9 mouse cellular contexts compared by ENCODE assay signal in the genomic region with DNA sequence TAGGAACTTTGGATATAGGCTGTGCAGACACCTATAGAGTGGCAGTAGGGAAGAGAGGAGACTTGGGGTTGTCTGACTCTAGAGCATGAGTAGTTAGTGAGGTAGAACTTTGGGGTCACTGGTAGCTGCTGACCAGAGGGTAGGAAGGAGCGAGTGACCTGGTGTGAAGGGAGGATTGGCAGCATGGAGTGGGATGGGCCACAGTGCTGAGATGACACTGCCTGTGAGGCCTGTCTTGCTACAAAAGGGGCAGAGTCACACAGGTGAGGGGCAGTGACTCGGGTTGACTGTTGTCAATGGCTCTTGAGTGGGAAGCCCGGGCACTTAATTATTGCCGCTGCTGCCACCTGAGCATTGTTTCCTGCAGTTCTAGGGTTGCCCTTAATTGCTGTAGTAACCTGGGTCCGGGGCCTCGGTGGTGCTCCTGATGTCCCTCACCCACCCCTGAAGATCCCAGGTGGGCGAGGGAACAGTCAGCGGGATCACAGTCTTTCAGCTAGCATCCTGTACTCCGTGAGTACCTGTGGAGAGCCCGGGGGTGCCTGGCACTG. TPM values are rescaled to one million over a fixed set of nuclear protein-coding genes. Genes with fewer than 3 reads are reported as not detected.
DNase-seq lines count a peak whose midpoint lies in the region; ATAC-seq and TF ChIP-seq lines count a peak whose summit lies in the region.
"Had no signal": no experiment of that assay in that cellular context is flagged by ENCODE, and none has a peak within 500 bp of the region (broad histone marks: within the 10 kb centered on the region; RNA-seq: fewer than 3 reads in every experiment).

No protein-coding gene starts in this region.

- H3K9me3 ChIP-seq in kidney, embryonic 14.5 days (ENCODE audit: control insufficient read depth, low read length), result no peaks in the 10 kb centered on the region
- H3K9me3 ChIP-seq in hindbrain, embryonic 14.5 days (ENCODE audit: control insufficient read depth, low read length), result no peaks in the 10 kb centered on the region
- H3K9me3 ChIP-seq in midbrain, embryonic 15.5 days, result no peaks in the 10 kb centered on the region

- no peak for ATAC-seq in kidney, embryonic 14.5 days (ENCODE audit: low FRiP score, low TSS enrichment)
- no peak for ATAC-seq in hindbrain, embryonic 14.5 days (ENCODE audit: low FRiP score)
- no peak for ATAC-seq in midbrain, embryonic 15.5 days (replicated peaks)

- no peak overlapping the region for H3K27ac ChIP-seq in kidney, embryonic 14.5 days (ENCODE audit: low read depth, low read length)
- H3K27ac ChIP-seq in cortical plate, adult 2 months (ENCODE audit: insufficient read depth, low read length), result no peak overlapping the region
- H3K27ac ChIP-seq in hindbrain, embryonic 14.5 days, result no peak overlapping the region
- no peak overlapping the region for H3K27ac ChIP-seq in midbrain, embryonic 15.5 days

- peaks cover 18% of the 10 kb centered on the region for H3K4me1 ChIP-seq in kidney, embryonic 14.5 days (ENCODE audit: control insufficient read depth, insufficient read depth, low read length)
- 0 out of 2 replicates have a peak, but pooled peaks cover 2% of the 10 kb centered on the region for H3K4me1 ChIP-seq in cortical plate, adult 2 months (ENCODE audit: control insufficient read depth, insufficient read depth, low read length)
- H3K4me1 ChIP-seq in hindbrain, embryonic 14.5 days (replicated peaks; ENCODE audit: control insufficient read depth, insufficient read depth, low read length), result peaks cover 12% of the 10 kb centered on the region
- peaks cover 25% of the 10 kb centered on the region for H3K4me1 ChIP-seq in midbrain, embryonic 15.5 days

- TF ChIP-seq POLR2A in cortical plate, adult 2 months (IDR thresholded peaks at IDR 0.05; ENCODE audit: extremely low read depth, insufficient read depth, low read length), result no peak

- peak overlapping the region; percentile 71 for H3K4me3 ChIP-seq in kidney, embryonic 14.5 days (ENCODE audit: low read length)
- peak overlapping the region; percentile 74 for H3K4me3 ChIP-seq in cortical plate, adult 2 months (ENCODE audit: insufficient read depth, low read length)
- H3K4me3 ChIP-seq in hindbrain, embryonic 14.5 days (replicated peaks; ENCODE audit: low read length), result peak overlapping the region; percentile 73
- peak overlapping the region; percentile 94 for H3K4me3 ChIP-seq in midbrain, embryonic 15.5 days

- H3K4me2 ChIP-seq in kidney, embryonic 14.5 days (replicated peaks; ENCODE audit: low read depth, low read length), result peak overlapping the region; percentile 97
- H3K4me2 ChIP-seq in hindbrain, embryonic 14.5 days (replicated peaks), result peak overlapping the region; percentile 91
- H3K4me2 ChIP-seq in midbrain, embryonic 15.5 days, result peak overlapping the region; percentile 71

- peaks cover 19% of the 10 kb centered on the region for H3K36me3 ChIP-seq in kidney, embryonic 14.5 days (ENCODE audit: control insufficient read depth, insufficient read depth, low read length)
- peaks cover 27% of the 10 kb centered on the region for H3K36me3 ChIP-seq in hindbrain, embryonic 14.5 days (replicated peaks; ENCODE audit: control insufficient read depth, insufficient read depth)
- peaks cover 17% of the 10 kb centered on the region; the same call in 1 of the 2 replicates for H3K36me3 ChIP-seq in midbrain, embryonic 15.5 days (replicated peaks)

- TF ChIP-seq CTCF in cortical plate, adult 2 months (IDR thresholded peaks at IDR 0.05; ENCODE audit: extremely low read depth, insufficient read depth, low read length), result no peak

- 73% methylated on average over 10 of the region's 10 CpGs for WGBS in kidney, embryonic 14.5 days
- WGBS in hindbrain, embryonic 14.5 days, result 83% methylated on average over 10 of the region's 10 CpGs
- 83% methylated on average over 10 of the region's 10 CpGs for WGBS in midbrain, embryonic 15.5 days

- peak overlapping the region; percentile 92 for H3K9ac ChIP-seq in kidney, embryonic 14.5 days (ENCODE audit: low read depth, low read length)
- peak overlapping the region; percentile 96 for H3K9ac ChIP-seq in hindbrain, embryonic 14.5 days
- H3K9ac ChIP-seq in midbrain, embryonic 15.5 days, result peak overlapping the region; percentile 88

- DNase-seq in kidney, adult 8-10 months, result no peak
- DNase-seq in hindbrain, embryonic 14.5 days (ENCODE audit: low spot score), result no peak
- no peak for DNase-seq in right cerebral cortex, adult 2 months (ENCODE audit: low spot score in 2 of 2)
- DNase-seq in MN1 (ENCODE audit: low spot score), result no peak
- no peak for DNase-seq in urinary bladder, adult 18-20 months (ENCODE audit: low spot score in 2 of 2)
- DNase-seq: right cerebral cortex, postnatal 14 days had no signal

- no peaks in the 10 kb centered on the region for H3K27me3 ChIP-seq in kidney, embryonic 14.5 days (ENCODE audit: control insufficient read depth, insufficient read depth, low read length)
- H3K27me3 ChIP-seq in hindbrain, embryonic 14.5 days (ENCODE audit: control insufficient read depth, insufficient read depth, low read length), result no peaks in the 10 kb centered on the region
- H3K27me3 ChIP-seq in midbrain, embryonic 15.5 days (replicated peaks), result no peaks in the 10 kb centered on the region

RNA-seq across cellular contexts. Expression of a gene that starts 1.5 kb away (rescaled TPM):
- polyA plus RNA-seq in kidney, embryonic 14.5 days (2014; fragmentation: Nextera tagmentation; extraction: Ambion mirVana), result 1,867 and 1,944 TPM in 2 replicates
- 643 and 729 TPM in 2 replicates for polyA plus RNA-seq in cortical plate, adult 2 months (2012; rRNA removed)
- polyA plus RNA-seq in hindbrain, embryonic 14.5 days (2014; fragmentation: Nextera tagmentation; extraction: Ambion mirVana), result 1,195 and 1,204 TPM in 2 replicates
- polyA plus RNA-seq in midbrain, embryonic 15.5 days (2015; fragmentation: Nextera tagmentation; extraction: Ambion mirVana), result 1,243 and 1,388 TPM in 2 replicates

RNA-seq across cellular contexts. Expression of a gene that starts 14.6 kb away (rescaled TPM):
- polyA plus RNA-seq in kidney, embryonic 14.5 days (2014; fragmentation: Nextera tagmentation; extraction: Ambion mirVana), result 4.4 and 5.2 TPM in 2 replicates
- polyA plus RNA-seq in cortical plate, adult 2 months (2012; rRNA removed), result 4.7 and 5.0 TPM in 2 replicates
- polyA plus RNA-seq in hindbrain, embryonic 14.5 days (2014; fragmentation: Nextera tagmentation; extraction: Ambion mirVana), result 0.37 and 0.96 TPM in 2 replicates
- 0.59 and 1.0 TPM in 2 replicates for polyA plus RNA-seq in midbrain, embryonic 15.5 days (2015; fragmentation: Nextera tagmentation; extraction: Ambion mirVana)

RNA-seq across cellular contexts. Expression of a gene that starts 15.9 kb away (rescaled TPM):
- 0.17 and 0.97 TPM in 2 replicates for polyA plus RNA-seq in kidney, embryonic 14.5 days (2014; fragmentation: Nextera tagmentation; extraction: Ambion mirVana)
- polyA plus RNA-seq in cortical plate, adult 2 months (2012; rRNA removed), result 24.8 and 29.4 TPM in 2 replicates
- polyA plus RNA-seq in hindbrain, embryonic 14.5 days (2014; fragmentation: Nextera tagmentation; extraction: Ambion mirVana), result 9.9 and 14.3 TPM in 2 replicates
- 10.4 and 11.7 TPM in 2 replicates for polyA plus RNA-seq in midbrain, embryonic 15.5 days (2015; fragmentation: Nextera tagmentation; extraction: Ambion mirVana)

RNA-seq across cellular contexts. Expression of a gene that starts 22.9 kb away (rescaled TPM):
- not detected in 2 replicates for polyA plus RNA-seq in kidney, embryonic 14.5 days (2014; fragmentation: Nextera tagmentation; extraction: Ambion mirVana)
- polyA plus RNA-seq in cortical plate, adult 2 months (2012; rRNA removed), result 1.6 and 2.3 TPM in 2 replicates
- 0.16 TPM in 1 of 2 replicates, not detected in the other for polyA plus RNA-seq in hindbrain, embryonic 14.5 days (2014; fragmentation: Nextera tagmentation; extraction: Ambion mirVana)
- polyA plus RNA-seq in midbrain, embryonic 15.5 days (2015; fragmentation: Nextera tagmentation; extraction: Ambion mirVana), result 0.10 TPM in 2 replicates

RNA-seq across cellular contexts. Expression of a gene that starts 27.1 kb away (rescaled TPM):
- polyA plus RNA-seq in kidney, embryonic 14.5 days (2014; fragmentation: Nextera tagmentation; extraction: Ambion mirVana), result 365 and 431 TPM in 2 replicates
- polyA plus RNA-seq in cortical plate, adult 2 months (2012; rRNA removed), result 223 and 238 TPM in 2 replicates
- polyA plus RNA-seq in hindbrain, embryonic 14.5 days (2014; fragmentation: Nextera tagmentation; extraction: Ambion mirVana), result 241 and 287 TPM in 2 replicates
- polyA plus RNA-seq in midbrain, embryonic 15.5 days (2015; fragmentation: Nextera tagmentation; extraction: Ambion mirVana), result 214 and 222 TPM in 2 replicates
